Mouse (Mus musculus): Measurements from ENCODE around the gene Cox4i2.

Gene Cox4i2

GRCm38 (mm10) chr2:152734501-152734900, 19.5 kb upstream of the Cox4i2 start:
- no peak for DNase-seq (ENCODE audit: extremely low read depth, low read depth)

- peak; percentile 43 for DNase-seq (ENCODE audit: extremely low read depth, low read depth)
Measured at GRCm38 (mm10) chr2:152734984-152735383, 19.0 kb upstream of the Cox4i2 start.

GRCm38 (mm10) chr2:152736090-152736601, 17.8 kb upstream of the Cox4i2 start, which contains the start of gene Id1:
Gene Id1 (plus strand): TSS chr2:152736251.
- peak; percentile 95 for DNase-seq (ENCODE audit: extremely low read depth, low read depth)

GRCm38 (mm10) chr2:152736748-152737147, 17.2 kb upstream of the Cox4i2 start:
- DNase-seq (ENCODE audit: extremely low read depth, low read depth): peak; percentile 65

GRCm38 (mm10) chr2:152737306-152738221, 16.4 kb upstream of the Cox4i2 start:
- DNase-seq (ENCODE audit: extremely low read depth, low read depth): peak; percentile 34

GRCm38 (mm10) chr2:152738341-152738740, 15.6 kb upstream of the Cox4i2 start:
- DNase-seq (ENCODE audit: extremely low read depth, low read depth): peak; percentile 12

- peak; percentile 88 for DNase-seq (ENCODE audit: extremely low read depth, low read depth)
Measured at GRCm38 (mm10) chr2:152739031-152739841, 14.7 kb upstream of the Cox4i2 start.

GRCm38 (mm10) chr2:152739842-152740260, 14.1 kb upstream of the Cox4i2 start:
- DNase-seq (ENCODE audit: extremely low read depth, low read depth): peak; percentile 97

- peak; percentile 8 for DNase-seq (ENCODE audit: extremely low read depth, low read depth)
Measured at GRCm38 (mm10) chr2:152740490-152740889, 13.5 kb upstream of the Cox4i2 start.

GRCm38 (mm10) chr2:152741153-152742041, 12.6 kb upstream of the Cox4i2 start:
- peak; percentile 96 for DNase-seq (ENCODE audit: extremely low read depth, low read depth)

- DNase-seq (ENCODE audit: extremely low read depth, low read depth): peak; percentile 75
Measured at GRCm38 (mm10) chr2:152742435-152742834, 11.5 kb upstream of the Cox4i2 start.

- no peak for DNase-seq (ENCODE audit: extremely low read depth, low read depth)
Measured at GRCm38 (mm10) chr2:152756474-152757393, 2.8 kb downstream of the Cox4i2 start.

GRCm38 (mm10) chr2:152757478-152757877, 3.5 kb downstream of the Cox4i2 start:
- DNase-seq (ENCODE audit: extremely low read depth, low read depth): no peak

GRCm38 (mm10) chr2:152758351-152758750, 4.4 kb downstream of the Cox4i2 start:
- no peak for DNase-seq (ENCODE audit: extremely low read depth, low read depth)

- no peak for DNase-seq (ENCODE audit: extremely low read depth, low read depth)
Measured at GRCm38 (mm10) chr2:152763310-152763709, 9.3 kb downstream of the Cox4i2 start.

- DNase-seq (ENCODE audit: extremely low read depth, low read depth): no peak
Measured at GRCm38 (mm10) chr2:152764172-152765044, 10.4 kb downstream of the Cox4i2 start.

GRCm38 (mm10) chr2:152765045-152765674, 11.2 kb downstream of the Cox4i2 start:
- DNase-seq (ENCODE audit: extremely low read depth, low read depth): no peak

Measured in MEL-GATA-1-ER (cell line).